In the genomic region with DNA sequence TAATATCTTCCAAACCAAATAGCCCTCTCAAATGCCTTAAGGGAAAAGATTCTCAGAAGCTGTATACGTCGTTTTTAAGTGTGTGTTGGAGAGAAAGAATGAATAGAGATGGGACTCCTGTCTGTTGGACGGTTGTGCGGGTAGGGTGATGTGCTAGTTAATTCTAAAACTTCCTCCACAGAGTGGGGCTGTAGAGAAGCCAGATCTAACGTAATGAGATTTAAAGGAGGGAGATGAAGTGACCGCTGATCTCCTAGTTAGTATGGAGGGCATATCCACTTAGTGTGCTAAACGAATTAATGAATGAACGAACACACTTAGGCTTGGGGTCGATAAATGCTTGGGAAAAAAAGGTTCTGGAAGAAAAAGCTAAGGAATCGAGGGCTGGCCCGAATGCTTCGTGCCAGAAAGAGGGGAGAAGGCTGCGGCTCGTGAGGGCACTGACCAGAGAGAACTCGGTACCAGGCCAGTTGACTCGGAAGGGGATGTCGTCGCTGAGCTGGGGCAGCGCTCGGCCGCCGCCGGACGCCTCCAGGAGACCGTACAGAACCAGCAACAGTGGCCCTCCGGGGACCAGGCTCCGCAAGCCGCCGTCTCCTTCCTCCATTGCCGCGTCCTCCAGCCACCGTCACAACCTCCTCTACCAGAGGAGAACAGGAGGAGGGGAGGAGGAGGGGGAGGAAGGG, we compare ENCODE assay signal across 8 mouse cellular contexts. TPM values are rescaled to one million over a fixed set of nuclear protein-coding genes. Genes with fewer than 3 reads are reported as not detected.
DNase-seq lines count a peak whose midpoint lies in the region; ATAC-seq and TF ChIP-seq lines count a peak whose summit lies in the region.

No protein-coding gene starts in this region.

- H3K36me3 ChIP-seq in hindbrain, embryonic 12.5 days = peaks cover 29% of the 10 kb centered on the region

- H3K4me2 ChIP-seq in hindbrain, embryonic 12.5 days (replicated peaks) = peak overlapping the region; percentile 80

- WGBS in hindbrain, embryonic 12.5 days = 2% methylated on average over 20 of the region's 32 CpGs

- H3K4me1 ChIP-seq in hindbrain, embryonic 12.5 days = peaks cover 12% of the 10 kb centered on the region

- ATAC-seq in Patski = peak; percentile 66
- ATAC-seq in hindbrain, embryonic 12.5 days (ENCODE audit: low FRiP score) = peak; percentile 96

- H3K27me3 ChIP-seq in Patski = no peaks in the 10 kb centered on the region
- H3K27me3 ChIP-seq in hindbrain, embryonic 12.5 days = no peaks in the 10 kb centered on the region

- H3K4me3 ChIP-seq in hindbrain, embryonic 12.5 days = peak overlapping the region; percentile 83

- TF ChIP-seq CTCF in Patski (IDR thresholded peaks at IDR 0.05) = no peak

- POLR2A ChIA-PET in Patski (lab: Charles Lee) = no interaction called here

- in situ Hi-C loops in Patski (cut with MboI; ENCODE audit: low pct_unique_long_range_greater_than_20kb) = loop anchor here (25.0 kb wide), 2 partner anchors 284 to 709 kb away; a partner anchor contains a TSS

- peak overlapping the region; percentile 84 for H3K27ac ChIP-seq in hindbrain, embryonic 12.5 days

- H3K9ac ChIP-seq in hindbrain, embryonic 12.5 days = peak overlapping the region; percentile 87

- H3K9me3 ChIP-seq in hindbrain, embryonic 12.5 days (replicated peaks) = peaks cover 6% of the 10 kb centered on the region; the same call in 1 of the 2 replicates

- DNase-seq in Patski (ENCODE audit: low read depth, low spot score) = no peak
- peak; percentile 65 for DNase-seq in cerebellum, adult 9-11 months
- peak; percentile 13 to 26 for DNase-seq in frontal cortex, postnatal 10 days (ENCODE audit: low spot score in 2 of 2)
- peak; percentile 29 to 50 for DNase-seq in layer of hippocampus, postnatal 36 days
- DNase-seq in lung, postnatal 36 days = peak; percentile 23
- peak; percentile 71 for DNase-seq in retina, postnatal 1 day
- DNase-seq in urinary bladder, postnatal 25 days (ENCODE audit: low spot score) = peak; percentile 18

- CTCF ChIA-PET in Patski (lab: Charles Lee) = interaction anchor here (1.4 kb wide), 1 partner anchor 684 kb away, joined by 3 read pairs; no protein-coding TSS in a partner anchor

RNA-seq across cellular contexts. Expression of a gene that starts 0.5 kb away (rescaled TPM):
- polyA plus RNA-seq in Patski (2021) = 85.4 TPM
- 10.5 and 14.3 TPM in 2 replicates for polyA plus RNA-seq in hindbrain, embryonic 12.5 days (2016; fragmentation: Nextera tagmentation; extraction: Ambion mirVana)
- 10 to 100 TPM; 50.3 to 59.2 TPM for total RNA-seq in layer of hippocampus, postnatal 36 days (2021)

RNA-seq across cellular contexts. Expression of a gene that starts 32.5 kb away (rescaled TPM):
- polyA plus RNA-seq in Patski (2021) = 16.9 TPM
- 17.0 and 18.4 TPM in 2 replicates for polyA plus RNA-seq in hindbrain, embryonic 12.5 days (2016; fragmentation: Nextera tagmentation; extraction: Ambion mirVana)
- 10 to 100 TPM; 15.7 to 19.1 TPM for total RNA-seq in layer of hippocampus, postnatal 36 days (2021)
